In the genomic region with DNA sequence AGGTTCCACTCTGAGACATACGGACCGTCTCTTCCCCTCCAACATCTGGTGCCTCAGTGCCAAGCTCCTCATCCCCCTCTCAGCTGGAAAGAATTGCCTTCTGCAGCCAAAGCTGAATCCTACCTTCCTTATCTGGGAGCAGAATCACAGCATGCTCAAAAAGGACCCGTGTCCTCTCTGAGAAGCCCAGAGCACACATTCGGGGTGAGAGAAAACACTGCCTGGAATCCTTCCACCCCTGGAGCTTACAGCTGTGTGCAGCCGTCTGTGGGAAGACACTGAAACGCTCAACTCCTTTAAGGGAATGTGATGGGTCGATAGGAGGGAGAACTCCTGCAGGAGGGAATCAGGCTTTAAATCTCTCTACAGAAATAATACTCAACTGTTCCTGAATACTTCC, we compare ENCODE assay signal across 16 mouse cellular contexts. TPM values are rescaled to one million over a fixed set of nuclear protein-coding genes. Genes with fewer than 3 reads are reported as not detected.
DNase-seq lines count a peak whose midpoint lies in the region; ATAC-seq lines count a peak whose summit lies in the region.
"Had no signal": no experiment of that assay in that cellular context is flagged by ENCODE, and none has a peak within 500 bp of the region (broad histone marks: within the 10 kb centered on the region; RNA-seq: fewer than 3 reads in every experiment).

No protein-coding gene starts in this region.

- no peak overlapping the region for H3K4me3 ChIP-seq in kidney, embryonic 15.5 days (replicated peaks)
- H3K4me3 ChIP-seq: midbrain, embryonic 12.5 days; myocyte had no signal

- H3K4me2 ChIP-seq in kidney, embryonic 15.5 days = no peak overlapping the region
- H3K4me2 ChIP-seq: heart, embryonic 11.5 days; midbrain, embryonic 12.5 days had no signal

- no peaks in the 10 kb centered on the region for H3K9me3 ChIP-seq in kidney, embryonic 15.5 days (replicated peaks)
- H3K9me3 ChIP-seq: midbrain, embryonic 12.5 days had no signal

- no peaks in the 10 kb centered on the region for H3K36me3 ChIP-seq in kidney, embryonic 15.5 days
- H3K36me3 ChIP-seq: midbrain, embryonic 12.5 days had no signal

- peak; percentile 63 for ATAC-seq in kidney, embryonic 15.5 days (replicated peaks; ENCODE audit: low FRiP score)
- ATAC-seq: CD4-positive, CD25-positive, alpha-beta regulatory T cell, adult 4 months had no signal

- 17% methylated on average over 7 of the region's 7 CpGs for WGBS in kidney, embryonic 15.5 days

- peak overlapping the region; percentile 42 for H3K27ac ChIP-seq in kidney, embryonic 15.5 days
- H3K27ac ChIP-seq: midbrain, embryonic 12.5 days had no signal

- H3K9ac ChIP-seq in kidney, embryonic 15.5 days = no peak overlapping the region
- H3K9ac ChIP-seq: midbrain, embryonic 12.5 days had no signal

- no peaks in the 10 kb centered on the region for H3K27me3 ChIP-seq in kidney, embryonic 15.5 days
- H3K27me3 ChIP-seq: midbrain, embryonic 12.5 days had no signal

- H3K4me1 ChIP-seq in kidney, embryonic 15.5 days = peaks cover 10% of the 10 kb centered on the region

- intact Hi-C loops in gastrocnemius, postnatal 36 days (cut with DNase I) = no loop called here

- peak; percentile 21 for DNase-seq in lung, postnatal 10 days
- DNase-seq in lung, postnatal 36 days = no peak
- DNase-seq in kidney, postnatal 4 days = peak; percentile 61 to 67
- DNase-seq in testis, postnatal 10 days (ENCODE audit: low spot score) = peak; percentile 56
- DNase-seq in gastrocnemius, postnatal 36 days = no peak
- no peak for DNase-seq in gastrocnemius, postnatal 10 days
- DNase-seq: cerebellum, postnatal 14 days; gastrocnemius, postnatal 14 days; lung, postnatal 14 days; thymus, postnatal 14 days had no signal

RNA-seq across cellular contexts. Expression of a gene that starts 46.1 kb away (rescaled TPM):
- 2.3 and 2.4 TPM in 2 replicates for polyA plus RNA-seq in kidney, embryonic 15.5 days (2015; fragmentation: Nextera tagmentation; extraction: Ambion mirVana)
- total RNA-seq in gastrocnemius, postnatal 36 days (2021) = under 1 TPM in 1 of 2 experiments, not detected in 1; 0.20 TPM
- total RNA-seq in gastrocnemius, postnatal 10 days (2021) = under 1 TPM; 0.66 to 0.77 TPM
- total RNA-seq: MEL had no signal
- polyA plus RNA-seq: myocyte had no signal

Comparison
In these comparisons a context has a peak if more than half of its experiments do, and no peak if none do; other contexts are left out.
1. DNase-seq: peak in lung, postnatal 10 days (single experiment), kidney, postnatal 4 days (2 of 2) and testis, postnatal 10 days (single experiment); none in lung, postnatal 36 days (single experiment), gastrocnemius, postnatal 36 days (0 of 2) and gastrocnemius, postnatal 10 days (single experiment).